Mouse (Mus musculus): ENCODE measurements around the gene Gm136. TPM values are rescaled to one million over a fixed set of nuclear protein-coding genes. Genes with fewer than 3 reads are reported as not detected.

Gm136 gene
- not detected for total RNA-seq (2021)
- long read RNA-seq, experiment 1, result 0 reads
- long read RNA-seq, experiment 2, result 0 reads

DNA sequence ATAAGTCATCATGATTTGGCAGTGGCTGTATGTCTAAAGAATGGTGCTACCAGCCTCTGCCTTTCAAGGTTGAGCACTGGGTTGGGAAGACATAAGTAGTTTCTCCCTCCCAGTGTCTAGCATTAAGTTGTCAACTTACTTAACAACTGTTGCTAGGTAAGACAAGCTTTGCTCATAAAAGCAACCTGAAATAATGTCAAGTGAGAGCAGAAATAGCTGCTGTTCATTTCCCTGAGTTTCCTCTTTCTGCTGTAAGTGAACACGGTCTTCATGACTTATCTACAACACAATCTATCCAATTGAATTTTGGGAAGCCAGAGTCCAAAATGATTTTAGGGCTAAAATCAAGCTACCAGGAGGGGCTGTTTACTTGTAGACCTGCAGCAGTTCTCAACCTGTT is at the start of gene Gm136:
Gm136 (minus strand) TSS at position 101 of the 400 bp plus-strand sequence.
- no peak for TF ChIP-seq CTCF (conservative IDR thresholded peaks at IDR 0.05)
- no peak within 1 kb of the TSS for H3K27ac ChIP-seq

DNA sequence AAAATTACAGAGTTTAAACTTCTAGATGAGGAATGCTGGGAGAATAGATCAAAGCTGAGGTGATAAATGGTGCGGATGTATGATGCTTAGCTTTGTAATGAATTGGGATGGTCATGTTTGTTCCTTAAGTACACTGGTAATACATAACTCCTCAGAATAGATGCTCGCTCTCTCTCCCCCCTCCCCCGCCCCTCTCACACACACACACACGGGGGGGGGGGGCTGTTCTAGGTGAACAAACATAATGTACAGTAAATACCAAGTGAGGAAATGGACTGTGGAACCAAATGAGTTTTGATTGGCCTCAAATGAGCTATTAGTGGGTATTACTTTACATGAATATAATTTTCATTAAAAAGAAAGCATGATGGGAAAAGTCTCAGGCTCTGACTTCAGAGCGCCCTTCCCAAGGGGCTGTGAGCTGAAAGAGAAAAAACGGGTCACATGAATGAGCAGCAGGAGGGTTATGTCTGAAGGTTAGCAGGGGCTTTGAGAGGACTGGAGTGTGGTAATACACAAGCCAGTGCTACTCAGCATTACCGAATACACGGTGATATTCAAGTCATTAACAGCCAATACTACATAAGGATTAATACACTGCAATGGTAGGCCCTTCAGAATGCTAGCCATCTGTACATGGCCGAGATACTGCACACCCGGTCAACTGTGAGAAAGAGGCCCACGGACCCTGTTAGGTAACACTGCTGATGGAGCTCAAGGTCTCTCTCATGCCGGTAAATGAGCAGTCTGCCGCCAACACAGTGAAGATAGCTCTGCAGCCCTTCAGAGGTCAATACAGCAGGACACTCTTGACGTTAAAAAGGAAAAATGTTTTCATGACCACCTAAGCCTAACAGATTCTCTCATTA is 45.3 kb upstream of the Gm136 start:
- Histone ChIP-seq H3K27ac (no peak overlapping the region), H3K4me3 (no peak overlapping the region)
- TF ChIP-seq CTCF (conservative IDR thresholded peaks at IDR 0.05), result no peak
- no peak for DNase-seq (ENCODE audit: low spot score in 2 of 2)

More for the DNA sequence above, at the start of gene Gm136:
- no peak for DNase-seq (ENCODE audit: low spot score in 2 of 2)
- H3K4me3 ChIP-seq, result no peak within 1 kb of the TSS

DNA sequence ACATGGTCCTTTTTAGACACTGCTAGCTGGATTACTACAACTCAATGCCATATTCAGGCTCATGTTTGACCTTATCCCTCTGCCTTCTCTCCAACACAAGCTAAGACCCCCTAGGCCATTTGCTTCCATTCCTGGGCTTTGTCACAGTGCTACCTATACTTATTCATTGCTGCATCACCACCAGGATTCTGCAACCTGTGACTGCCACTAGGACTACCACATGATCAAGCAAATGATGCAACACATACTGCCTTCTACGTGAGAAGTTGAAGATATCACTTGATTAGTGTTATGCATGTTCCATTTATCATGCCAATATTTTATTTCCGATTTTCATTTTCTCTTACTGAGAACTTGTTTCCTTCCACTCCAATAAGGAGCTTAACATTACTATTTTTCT is 41.9 kb upstream of the Gm136 start:
- no peak overlapping the region for H3K4me3 ChIP-seq
- no peak overlapping the region for H3K27ac ChIP-seq
- DNase-seq (ENCODE audit: low spot score in 2 of 2), result no peak
- TF ChIP-seq CTCF (conservative IDR thresholded peaks at IDR 0.05), result no peak

DNA sequence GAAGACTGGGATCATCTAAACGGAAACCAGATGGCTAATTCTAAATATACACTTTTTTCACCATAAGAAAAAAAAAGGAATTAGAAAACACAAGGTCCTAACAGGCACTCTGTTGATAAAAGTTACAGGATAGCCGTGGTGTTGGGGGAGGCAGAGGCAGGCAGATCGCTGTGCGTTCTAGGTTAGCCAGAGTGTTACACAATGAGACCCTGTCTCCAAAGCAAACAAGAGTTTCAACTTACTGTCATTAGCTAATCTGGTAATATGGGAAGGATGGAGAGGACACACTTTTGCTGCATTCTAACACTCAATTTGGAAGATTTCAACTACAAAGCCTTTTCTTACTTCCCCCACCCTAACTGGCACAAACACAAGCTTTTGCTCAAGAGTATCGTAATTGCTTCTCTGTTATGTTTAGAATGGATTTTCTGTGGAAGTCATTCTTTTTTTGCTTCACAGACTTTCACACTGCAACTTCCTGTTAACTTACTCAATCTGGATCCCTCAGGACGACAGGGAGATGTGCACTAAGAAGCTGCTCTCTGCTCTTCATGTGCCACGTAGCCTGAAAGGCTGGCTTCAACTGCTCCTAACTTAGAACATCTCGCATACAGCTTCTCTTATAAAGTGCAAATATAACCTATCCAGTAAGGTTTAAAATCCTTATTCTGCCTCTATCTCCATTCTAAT is 41.4 kb upstream of the Gm136 start:
- Histone ChIP-seq H3K27ac (no peak overlapping the region), H3K4me3 (no peak overlapping the region)
- no peak for TF ChIP-seq CTCF (conservative IDR thresholded peaks at IDR 0.05)
- DNase-seq (ENCODE audit: low spot score in 2 of 2), result no peak

DNA sequence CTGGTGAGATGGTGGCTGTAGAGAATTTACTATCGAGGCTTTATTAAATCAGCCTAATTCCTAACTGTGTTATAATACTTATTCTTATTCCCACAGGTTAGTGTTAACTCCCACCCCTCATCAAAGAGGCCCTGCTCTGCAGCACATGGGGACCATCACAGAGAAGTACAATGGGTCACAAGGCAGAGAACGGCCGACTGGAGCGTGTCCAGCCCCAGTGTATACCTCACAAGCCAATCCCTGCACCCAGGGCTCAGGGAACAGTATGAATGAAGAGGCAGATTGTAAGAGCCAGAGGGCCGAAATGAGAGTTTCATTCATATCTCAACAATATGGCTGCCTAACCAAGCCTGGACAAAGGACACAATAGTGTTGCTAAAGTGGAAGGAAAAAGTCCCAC is 40.2 kb upstream of the Gm136 start:
- no peak overlapping the region for H3K4me3 ChIP-seq
- no peak overlapping the region for H3K27ac ChIP-seq
- no peak for TF ChIP-seq CTCF (conservative IDR thresholded peaks at IDR 0.05)
- DNase-seq (ENCODE audit: low spot score in 2 of 2), result no peak

DNA sequence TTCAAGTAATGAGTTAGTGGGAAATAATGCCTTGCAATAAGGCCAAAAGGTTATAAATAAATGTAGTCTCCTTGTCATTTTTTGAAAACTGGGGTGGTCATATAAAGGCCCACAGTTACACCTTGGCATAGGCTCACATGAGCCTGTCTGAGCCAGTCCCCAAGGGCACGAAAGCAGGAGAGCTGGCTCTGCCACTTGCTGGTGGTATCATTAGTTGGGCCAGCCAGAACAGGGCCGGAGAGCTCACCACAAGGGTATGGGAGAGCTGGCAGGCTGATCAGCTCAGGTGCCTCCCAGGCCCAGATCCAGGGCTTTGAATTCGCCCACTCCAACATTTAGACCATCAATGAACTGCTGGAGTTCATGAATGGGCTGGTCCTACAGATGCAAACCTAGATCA is 30.4 kb upstream of the Gm136 start:
- TF ChIP-seq CTCF (conservative IDR thresholded peaks at IDR 0.05), result no peak
- Histone ChIP-seq H3K27ac (no peak overlapping the region), H3K4me3 (no peak overlapping the region)
- DNase-seq (ENCODE audit: low spot score in 2 of 2), result no peak

DNA sequence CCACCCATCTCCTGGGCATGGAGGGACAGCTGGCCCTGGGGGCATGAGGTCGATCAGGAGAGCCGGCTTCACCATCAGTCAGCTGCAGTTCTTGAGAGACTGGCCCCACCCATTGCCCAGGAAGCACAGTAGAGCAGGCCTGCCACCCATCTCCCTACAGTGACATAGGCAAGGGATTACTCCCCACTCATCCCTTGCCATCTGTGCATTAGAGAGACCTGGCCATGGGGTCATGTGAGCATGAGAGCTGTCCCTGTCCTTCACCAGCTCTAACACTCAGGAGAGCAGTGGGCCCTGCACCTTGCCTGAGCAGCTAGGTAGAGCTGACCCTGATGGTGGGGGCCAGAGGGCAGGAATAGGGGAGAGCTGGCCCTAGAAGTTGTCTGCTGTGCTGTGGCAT is 29.6 kb upstream of the Gm136 start:
- TF ChIP-seq CTCF (conservative IDR thresholded peaks at IDR 0.05), result no peak
- H3K27ac ChIP-seq, result no peak overlapping the region
- no peak for DNase-seq (ENCODE audit: low spot score in 2 of 2)
- H3K4me3 ChIP-seq, result no peak overlapping the region

DNA sequence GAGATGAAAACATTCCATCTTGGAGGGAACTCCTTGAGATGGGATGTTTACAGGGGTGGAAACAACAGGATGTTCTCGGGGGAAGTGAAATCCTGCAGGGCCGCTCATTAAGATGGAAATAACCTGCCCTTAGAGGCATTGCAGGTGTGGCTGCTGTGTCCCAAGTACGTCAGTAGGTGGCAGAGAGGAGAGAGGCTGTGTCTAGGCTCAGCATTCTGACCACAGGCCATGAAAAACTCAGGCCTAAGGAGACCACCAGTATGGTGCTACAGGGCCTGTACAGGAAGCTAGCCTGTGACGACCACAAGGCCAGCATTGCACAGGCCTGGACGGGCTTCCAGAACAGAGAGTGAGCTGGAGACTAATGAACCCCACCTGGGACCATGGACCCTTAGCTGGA is 28.8 kb upstream of the Gm136 start:
- H3K4me3 ChIP-seq, result no peak overlapping the region
- no peak overlapping the region for H3K27ac ChIP-seq
- TF ChIP-seq CTCF (conservative IDR thresholded peaks at IDR 0.05), result peak; percentile 70
- DNase-seq (ENCODE audit: low spot score in 2 of 2), result no peak

DNA sequence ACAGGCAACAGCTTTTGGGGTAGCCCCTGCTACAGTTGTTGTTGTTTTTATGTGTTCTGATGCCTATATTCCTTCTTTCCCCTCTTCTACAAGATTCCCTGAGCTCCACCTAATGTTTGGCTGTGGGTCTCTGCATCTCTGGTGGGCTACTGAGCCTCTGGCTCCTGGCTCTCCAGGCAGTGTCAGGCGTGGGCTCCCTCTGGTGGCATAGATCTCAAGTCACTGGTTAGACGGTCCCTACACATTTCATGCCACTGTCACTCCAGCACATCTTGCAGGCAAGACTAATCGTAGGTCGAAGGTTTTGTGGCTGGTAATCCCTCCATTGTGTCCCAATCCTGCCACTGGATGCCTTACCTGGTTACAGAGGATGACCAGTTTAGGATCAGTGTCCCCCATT is 26.7 kb upstream of the Gm136 start:
- no peak overlapping the region for H3K27ac ChIP-seq
- peak; percentile 64 for TF ChIP-seq CTCF (conservative IDR thresholded peaks at IDR 0.05)
- no peak for DNase-seq (ENCODE audit: low spot score in 2 of 2)
- H3K4me3 ChIP-seq, result no peak overlapping the region

DNA sequence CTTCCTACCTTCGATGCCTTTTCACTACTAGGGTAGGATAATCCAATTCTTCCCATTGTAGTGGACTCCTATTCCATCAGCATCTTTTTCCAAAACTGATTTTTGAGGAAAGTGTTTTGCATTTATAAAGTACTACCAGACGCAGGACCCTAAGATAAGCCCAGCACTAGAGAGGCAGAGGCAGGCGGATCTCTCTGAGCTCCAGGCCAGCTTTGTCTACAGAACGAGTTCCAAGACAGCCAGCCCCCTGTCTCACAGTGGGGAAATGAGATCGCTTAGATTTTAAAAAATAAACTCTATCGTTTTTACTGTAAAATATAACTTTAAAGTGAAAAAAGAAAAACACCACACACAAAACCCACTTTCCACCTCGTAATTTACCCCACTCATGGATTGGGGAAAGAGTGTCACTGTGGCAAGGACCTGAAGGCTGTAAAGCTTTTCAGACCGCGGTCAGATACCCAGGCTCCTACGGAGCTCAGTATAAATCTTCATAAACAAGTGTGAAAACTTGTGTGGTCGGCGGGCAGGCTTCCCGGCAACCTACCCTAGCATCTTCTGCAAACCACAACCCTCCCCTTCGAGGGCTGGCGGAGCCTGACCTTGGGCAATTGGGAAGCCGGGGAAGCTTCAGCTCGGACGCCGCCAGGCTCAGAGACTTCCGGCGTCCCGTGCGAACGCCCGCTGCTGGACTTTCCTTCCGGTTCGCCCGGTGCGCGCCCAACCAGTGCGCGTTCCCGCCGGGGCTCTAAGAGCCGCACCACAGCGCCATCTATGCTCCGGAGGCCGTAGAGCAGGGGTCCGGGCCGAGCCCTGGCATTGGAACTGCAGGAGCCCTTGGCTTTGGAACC is 21.8 kb upstream of the Gm136 start, which contains the start of gene Smim8:
Smim8 (minus strand) TSS at position 747 of the 851 bp plus-strand sequence.
- Histone ChIP-seq H3K4me3 (peak within 1 kb of the TSS; percentile 79), H3K27ac (peak within 1 kb of the TSS; percentile 90)
- TF ChIP-seq CTCF (conservative IDR thresholded peaks at IDR 0.05), result peak; percentile 95
- DNase-seq (ENCODE audit: low spot score in 2 of 2), result peak; percentile 83 to 94

DNA sequence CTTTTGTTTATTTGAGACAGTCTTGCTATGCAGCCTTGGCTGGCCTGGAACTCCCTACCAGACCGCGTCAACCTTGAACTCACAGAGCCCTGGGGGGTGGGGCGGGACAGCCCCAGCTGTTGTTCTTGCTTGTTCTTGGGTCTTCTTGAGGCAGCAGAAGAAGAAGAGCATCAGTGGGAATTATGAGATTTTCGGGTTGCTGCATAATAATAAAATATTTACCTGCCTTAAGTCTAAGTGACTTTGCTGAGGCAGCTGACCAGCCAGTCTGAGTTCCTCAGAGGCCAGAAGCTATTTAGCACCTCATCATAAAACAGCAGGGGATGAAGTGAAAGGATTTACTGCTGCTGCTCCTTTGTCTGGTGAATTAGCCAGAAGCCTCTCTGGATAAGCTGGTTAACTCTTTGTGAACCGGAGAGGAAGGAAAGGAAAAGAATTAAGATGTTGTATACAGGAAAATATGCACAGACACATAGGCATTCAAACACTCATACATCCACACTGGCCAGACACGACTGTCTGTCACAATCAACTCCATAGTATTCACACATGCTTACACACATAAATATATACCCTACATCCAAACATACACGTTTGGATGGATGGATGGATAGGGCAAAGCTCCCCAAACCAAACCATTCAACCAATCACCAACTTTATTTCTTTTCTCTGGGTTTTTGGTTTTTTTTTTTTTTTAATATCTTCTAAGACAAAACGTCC is 15.7 kb upstream of the Gm136 start:
- no peak for DNase-seq (ENCODE audit: low spot score in 2 of 2)
- H3K4me3 ChIP-seq, result no peak overlapping the region
- H3K27ac ChIP-seq, result no peak overlapping the region
- no peak for TF ChIP-seq CTCF (conservative IDR thresholded peaks at IDR 0.05)

DNA sequence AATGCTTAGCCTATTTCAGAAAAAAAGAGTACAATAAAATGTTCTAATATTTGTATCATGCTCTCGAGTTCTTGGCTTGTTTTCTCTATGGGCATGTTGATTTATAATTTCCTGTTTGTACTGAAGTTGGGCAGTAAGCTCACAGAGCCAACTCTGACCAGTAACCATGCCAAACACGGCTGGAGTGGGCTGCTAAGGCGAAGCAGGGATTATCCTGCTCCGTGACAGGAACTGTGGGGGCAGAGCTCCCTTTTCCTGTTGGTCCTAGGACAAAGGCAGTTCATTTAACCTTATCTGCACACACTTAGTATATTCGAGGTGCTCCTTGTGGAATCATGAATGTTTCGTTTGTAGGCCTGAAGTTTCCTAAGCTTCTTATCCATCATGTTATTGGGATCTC is 6.8 kb downstream of the Gm136 start:
- Histone ChIP-seq H3K27ac (no peak overlapping the region), H3K4me3 (no peak overlapping the region)
- DNase-seq (ENCODE audit: low spot score in 2 of 2), result no peak
- no peak for TF ChIP-seq CTCF (conservative IDR thresholded peaks at IDR 0.05)

Measured in layer of hippocampus, adult 2 months (tissue).